Mouse (Mus musculus) megakaryocyte, embryonic 14.5 days (primary cell): Measurements from ENCODE around the gene Sh3tc1.

Experiments
- FLI1 ChIP-seq: IDR thresholded peaks from 2 replicates; pipeline ENCODE4 v1.6.1; 2012; ENCODE audit warnings: low read length, inconsistent platforms, mixed read lengths
- GATA1 ChIP-seq: IDR thresholded peaks from 3 replicates; pipeline ENCODE4 v1.6.1; 2012; ENCODE audit warnings: mixed read lengths, low read length, inconsistent platforms, borderline replicate concordance

GRCm38 (mm10) chr5:35674081-35674555 lies 65.7 kb downstream of the Sh3tc1 start:
- TF ChIP-seq GATA1 (no peak), FLI1 (no peak)
